Mouse (Mus musculus) ovary, postnatal 10 days (tissue): ENCODE results near the gene Nr4a3.

Source experiments
- DNase-seq: peaks from one replicate; pipeline ENCODE4 v3.0.0; 2022; ENCODE audit warnings: low spot score

The Nr4a3 gene

DNA sequence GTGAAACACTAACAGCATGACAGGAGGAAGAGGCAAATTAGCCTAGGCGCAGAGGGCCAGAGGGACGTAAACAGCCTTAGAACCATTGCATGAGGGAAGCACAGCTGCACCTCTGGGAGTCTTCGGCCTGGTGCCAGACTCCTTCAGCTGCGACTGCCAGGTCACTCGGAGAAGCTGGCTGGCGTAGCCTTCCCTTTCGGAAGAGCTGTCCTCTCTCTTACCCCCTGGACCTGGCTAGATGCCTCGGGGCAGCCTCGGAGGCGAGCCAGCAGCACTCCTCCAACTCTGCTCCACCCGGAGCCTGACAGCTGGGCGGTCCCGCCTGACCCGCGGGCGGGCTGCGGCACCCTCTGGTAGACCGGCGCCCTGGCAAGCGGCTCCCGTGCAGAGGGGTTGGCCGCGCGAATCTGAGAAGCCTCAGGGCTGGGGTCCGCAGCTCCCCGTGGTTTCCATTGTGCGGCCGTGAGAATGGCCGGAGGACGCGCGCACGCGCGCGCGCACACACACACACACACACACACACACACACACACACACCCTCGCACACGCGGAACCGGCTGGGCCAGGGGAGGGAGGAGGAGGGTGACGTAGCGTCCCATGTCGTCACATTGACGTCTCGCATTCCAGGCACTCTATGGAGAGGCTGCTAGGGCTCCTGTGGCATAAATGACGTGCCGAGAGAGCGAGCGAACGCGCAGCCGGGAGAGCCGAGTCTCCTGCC is at the start of gene Nr4a3:
TSS of gene Nr4a3 (plus strand) at position 663 of the 721 bp plus-strand sequence.
- DNase-seq = peak; percentile 61

DNA sequence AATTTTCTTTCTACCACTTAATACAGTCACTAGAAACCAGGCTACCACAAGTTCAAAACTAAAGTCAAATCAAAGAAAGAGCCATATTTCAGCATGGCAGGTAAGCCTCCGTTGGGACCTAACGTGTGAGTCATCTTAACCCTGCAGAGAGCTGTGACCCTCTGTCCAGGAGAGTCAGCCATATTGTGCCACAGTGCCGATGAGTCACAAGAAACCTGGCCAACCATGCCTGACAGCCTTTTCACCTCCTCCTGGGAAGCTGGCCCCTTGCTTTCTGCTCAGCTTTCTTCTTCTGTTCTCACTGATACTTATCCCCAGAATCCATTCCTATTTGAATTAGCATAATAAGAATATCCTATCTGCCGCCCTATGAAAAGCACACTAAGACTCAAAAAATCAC is 42.0 kb upstream of the Nr4a3 start:
- no peak for DNase-seq

DNA sequence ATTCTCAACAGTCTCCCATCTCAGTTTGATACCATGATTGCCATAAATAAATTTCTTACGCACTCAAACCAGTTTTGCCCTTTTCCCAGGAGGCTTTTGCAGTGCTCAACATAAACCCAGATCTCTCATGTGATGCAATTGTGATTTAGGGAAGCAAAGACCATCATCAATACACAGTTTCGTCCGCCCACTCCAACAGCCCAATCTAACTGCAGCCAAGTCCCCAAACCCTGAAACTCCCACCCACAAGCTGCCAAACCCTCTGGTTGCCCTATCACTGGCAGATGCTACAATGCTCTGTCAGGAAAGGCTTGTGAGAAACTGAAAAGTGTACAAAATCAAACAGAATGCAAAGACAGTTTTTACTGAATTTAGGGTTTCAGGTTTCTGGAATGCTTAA is 41.5 kb upstream of the Nr4a3 start:
- no peak for DNase-seq

DNA sequence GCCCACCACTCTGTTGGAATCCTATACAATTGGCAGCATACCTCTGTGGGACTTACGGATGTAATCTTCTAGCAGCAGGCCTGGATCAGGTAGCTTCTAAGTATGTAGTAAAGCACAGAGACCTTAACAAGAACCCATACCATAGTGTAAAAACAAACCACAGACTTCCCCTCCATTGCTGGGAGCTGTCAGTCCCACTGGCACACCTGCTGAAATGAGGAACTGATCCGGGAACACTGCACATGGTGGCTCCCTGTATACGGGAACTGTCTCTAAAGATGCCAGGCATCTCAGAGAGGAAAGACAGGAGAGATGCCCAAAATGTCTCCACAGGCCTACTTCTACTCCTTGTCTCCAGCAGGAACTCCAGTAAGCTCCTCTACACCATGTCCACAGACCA is 38.6 kb upstream of the Nr4a3 start:
- no peak for DNase-seq

DNA sequence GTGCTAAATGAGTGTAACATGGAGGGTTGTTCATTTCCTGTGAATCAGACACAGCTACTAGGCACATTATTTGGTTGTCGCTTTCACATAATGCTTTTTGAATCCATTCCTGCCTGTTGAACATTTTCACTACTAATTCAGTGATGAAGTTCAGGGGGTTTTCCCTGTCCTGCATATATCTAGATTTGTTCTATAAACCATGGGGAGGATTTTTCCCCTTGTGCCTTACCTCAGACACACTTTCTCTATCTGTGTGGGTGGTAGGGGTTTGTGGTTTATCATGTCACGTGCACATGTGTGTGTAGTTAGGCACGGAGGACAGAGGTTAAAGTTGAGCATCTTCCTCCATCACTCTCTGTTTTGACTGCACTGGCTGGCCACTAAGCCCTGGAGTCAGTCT is 32.7 kb upstream of the Nr4a3 start:
- no peak for DNase-seq

DNA sequence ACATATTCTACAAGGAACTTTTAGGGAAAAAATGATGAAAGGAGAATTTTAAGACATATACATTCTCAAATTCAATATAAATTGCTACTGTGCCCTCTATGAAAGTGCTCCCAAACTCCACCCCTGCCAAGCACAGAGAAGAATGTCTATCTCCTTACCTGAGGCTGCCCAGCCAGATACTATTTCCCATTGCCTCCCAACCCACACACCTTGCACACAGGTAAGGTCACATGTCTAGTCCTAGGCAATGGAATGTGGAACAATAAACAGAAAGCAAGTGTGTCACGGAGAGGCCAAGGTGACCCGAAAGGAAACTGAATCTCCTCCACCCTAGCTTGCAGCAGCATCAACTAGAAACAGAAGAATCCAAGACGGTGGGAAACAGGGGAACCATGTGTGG is 22.0 kb upstream of the Nr4a3 start:
- no peak for DNase-seq

DNA sequence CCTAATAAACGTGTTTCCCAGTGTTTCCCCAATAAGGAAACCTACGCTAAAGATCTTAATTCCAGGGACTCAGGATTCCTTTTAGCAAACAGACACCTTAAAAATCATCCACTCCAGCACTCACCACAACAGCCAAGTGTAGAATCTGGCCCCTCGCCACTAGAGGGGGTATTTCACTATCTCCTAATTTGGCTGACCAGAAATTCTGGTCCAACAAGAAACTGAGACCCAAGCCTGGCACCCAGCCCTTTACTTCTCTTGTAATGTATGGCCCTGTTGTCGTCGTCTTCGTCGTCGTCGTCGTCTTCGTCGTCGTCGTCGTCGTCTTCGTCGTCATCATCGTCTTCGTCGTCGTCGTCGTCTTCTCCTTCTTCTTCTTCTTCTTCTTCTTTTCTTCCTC is 15.3 kb upstream of the Nr4a3 start:
- no peak for DNase-seq

DNA sequence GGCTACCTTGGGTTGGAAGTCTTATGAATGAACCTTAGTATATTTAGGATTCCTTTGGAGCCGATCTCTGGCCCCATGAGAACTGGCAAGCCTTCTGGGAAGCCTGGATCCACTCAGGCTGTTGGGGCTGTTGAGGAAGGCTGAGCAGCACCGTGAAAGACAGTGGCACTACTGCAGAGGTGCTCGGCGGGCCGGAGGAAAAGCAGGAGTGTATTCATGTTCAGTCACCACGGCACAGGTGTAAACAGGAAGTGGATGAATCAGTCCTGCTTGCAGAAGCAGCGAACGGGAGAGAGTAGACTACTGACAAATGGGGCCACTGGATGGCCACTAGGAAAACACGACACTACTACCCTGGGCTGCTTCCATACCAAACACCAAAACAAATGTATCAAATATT is 10.7 kb upstream of the Nr4a3 start:
- no peak for DNase-seq

DNA sequence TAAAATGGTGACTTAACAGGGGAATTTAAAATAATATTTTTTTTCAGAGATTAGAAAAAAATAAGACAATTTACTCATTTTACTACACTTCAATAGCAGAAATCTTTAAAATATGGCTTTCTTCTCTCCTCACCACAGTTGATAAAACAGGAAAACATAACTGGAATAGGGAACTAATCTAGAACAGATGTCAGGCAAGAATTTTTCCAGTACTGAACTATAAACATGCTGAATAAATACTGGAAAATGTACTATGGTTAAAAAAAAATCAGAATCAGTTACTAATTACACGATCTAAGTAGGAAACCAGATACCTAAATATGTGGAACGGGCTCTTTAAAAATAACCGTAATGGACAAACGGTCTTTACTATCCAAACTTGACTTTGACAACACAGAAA is 7.3 kb upstream of the Nr4a3 start:
- DNase-seq = no peak

DNA sequence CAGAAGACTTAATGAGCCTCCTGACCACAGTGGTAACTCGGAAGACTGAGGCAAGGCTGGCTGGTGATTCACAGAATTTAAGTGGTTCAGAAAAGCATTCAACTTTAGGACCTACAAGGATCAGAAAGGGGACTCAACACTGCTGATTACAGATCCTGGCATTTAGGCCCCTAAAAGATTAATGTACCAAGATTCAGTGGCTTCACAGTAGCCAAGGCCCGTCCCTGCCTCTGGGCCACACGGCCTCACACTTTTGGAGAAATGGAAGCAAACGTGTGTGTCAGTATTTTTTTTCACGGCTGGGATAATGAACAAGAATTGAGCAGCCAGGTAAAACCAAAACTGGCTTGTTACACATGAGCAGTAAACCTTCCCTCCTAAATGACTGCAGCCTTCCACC is 6.1 kb upstream of the Nr4a3 start:
- DNase-seq = no peak

DNA sequence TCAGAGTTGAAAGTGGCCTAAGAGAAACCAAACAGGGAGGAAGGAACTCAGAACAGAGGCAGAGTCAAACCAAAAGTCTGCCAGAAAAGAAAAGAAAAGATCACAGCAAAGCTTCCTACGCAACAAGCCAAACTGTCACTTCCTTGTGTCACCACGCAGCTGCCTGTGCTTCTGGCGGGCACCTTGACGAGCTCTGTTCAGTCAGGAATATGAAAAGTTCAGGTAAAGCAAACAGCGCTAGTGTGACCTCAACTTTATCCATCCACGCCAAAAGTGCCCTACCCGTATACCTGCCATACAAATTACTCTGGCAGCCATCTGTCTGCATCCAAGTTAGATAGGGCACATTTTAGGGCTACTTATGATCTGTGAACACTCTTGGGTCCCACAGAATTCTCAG is 5.2 kb upstream of the Nr4a3 start:
- no peak for DNase-seq

DNA sequence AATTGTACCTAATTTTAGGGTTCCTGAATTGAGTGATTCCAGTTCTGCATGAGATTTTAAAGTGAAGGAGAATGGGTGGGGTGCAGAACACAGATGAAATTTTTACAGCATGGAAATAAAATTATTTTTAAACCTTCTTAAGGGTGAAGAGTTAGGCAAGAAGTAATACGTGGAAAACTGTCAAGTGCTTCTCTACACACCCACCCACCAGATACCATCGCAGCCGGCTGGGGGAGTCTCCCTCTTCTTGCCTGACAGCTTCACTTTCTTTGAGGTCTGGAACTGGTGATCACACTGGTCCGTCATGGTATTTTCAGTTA is 2.5 kb upstream of the Nr4a3 start:
- no peak for DNase-seq

DNA sequence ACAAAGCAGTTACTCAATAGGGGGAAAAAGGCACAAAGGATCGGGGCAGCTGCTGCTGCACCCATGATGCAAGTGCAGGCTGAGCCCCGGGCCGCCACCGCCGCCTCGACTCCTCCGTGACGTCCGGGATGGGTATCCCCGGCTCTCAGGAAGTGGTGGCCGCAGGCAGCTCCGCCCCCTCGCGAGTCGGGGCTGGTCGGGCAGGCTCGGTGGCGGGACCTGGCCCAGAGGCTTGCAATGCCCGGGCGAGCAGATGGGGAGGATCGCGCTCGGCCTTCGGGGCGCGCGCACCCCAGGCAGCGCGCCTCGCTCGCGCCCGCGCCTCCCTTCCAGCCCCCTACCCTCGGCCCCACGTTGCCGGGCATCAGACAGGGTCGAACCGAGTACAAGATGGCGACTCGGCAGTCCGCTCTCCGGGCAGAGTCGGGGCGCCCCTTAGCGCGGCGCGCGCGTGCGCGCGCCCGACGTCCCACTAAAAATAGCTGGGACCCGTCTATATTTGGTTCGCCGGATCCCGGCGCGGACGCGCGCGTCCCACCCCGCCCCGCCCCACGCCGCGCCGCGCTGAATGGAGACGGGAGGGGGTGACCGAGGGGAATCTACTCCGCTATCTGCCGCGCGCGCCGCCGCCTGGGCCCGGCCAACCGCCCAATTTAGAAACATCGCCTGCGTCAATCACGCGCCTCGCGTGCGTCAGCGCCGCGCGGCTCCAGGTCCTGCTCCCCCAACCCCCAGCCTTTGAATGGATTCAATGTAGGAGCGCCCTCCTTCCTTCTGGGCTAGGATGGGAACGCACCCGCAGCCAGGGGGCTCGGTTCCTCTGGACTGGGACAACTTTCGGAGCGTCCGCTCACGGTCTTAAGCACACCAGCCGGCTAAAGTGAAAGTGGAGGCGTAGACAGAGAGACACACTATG is 1.9 kb upstream of the Nr4a3 start:
- DNase-seq = peak; percentile 86

DNA sequence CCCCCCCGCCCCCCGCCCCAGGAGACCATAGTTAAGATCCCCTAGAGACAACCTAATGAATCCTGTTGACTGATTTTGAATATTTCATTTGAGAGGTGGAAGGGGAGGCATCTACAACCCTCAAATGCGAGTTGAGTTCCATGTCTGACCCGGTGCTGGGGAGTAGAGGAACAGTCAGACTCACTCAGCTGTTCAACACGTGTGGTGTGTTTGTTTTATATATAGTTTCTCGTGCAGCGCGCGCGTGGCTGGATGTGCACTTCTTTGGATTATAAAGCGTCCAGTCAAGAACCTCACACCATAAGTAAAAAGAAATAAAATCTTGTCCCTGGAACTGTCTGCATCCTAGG is 837 bp upstream of the Nr4a3 start:
- no peak for DNase-seq

DNA sequence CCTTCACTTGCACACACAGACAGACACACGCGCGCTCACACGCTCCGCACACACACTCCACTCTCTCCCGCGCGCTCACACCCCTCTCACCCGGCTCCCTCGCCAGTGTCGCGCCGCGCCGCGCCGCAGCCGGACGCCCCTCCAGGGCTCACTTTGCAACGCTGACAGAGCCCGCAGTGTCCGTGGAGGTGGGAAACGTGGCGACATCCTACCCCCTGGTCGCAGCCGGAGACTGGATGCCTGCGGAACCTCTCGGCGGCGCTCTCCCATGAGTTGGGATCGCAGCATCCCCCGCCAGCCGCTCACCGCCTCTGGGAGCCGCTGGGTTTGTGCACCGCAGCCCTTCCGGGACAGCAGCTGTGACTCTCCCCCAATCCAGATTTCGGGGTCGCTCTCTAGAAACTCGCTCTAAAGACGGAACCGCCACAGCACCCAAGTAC is 348 bp downstream of the Nr4a3 start:
- DNase-seq = no peak

DNA sequence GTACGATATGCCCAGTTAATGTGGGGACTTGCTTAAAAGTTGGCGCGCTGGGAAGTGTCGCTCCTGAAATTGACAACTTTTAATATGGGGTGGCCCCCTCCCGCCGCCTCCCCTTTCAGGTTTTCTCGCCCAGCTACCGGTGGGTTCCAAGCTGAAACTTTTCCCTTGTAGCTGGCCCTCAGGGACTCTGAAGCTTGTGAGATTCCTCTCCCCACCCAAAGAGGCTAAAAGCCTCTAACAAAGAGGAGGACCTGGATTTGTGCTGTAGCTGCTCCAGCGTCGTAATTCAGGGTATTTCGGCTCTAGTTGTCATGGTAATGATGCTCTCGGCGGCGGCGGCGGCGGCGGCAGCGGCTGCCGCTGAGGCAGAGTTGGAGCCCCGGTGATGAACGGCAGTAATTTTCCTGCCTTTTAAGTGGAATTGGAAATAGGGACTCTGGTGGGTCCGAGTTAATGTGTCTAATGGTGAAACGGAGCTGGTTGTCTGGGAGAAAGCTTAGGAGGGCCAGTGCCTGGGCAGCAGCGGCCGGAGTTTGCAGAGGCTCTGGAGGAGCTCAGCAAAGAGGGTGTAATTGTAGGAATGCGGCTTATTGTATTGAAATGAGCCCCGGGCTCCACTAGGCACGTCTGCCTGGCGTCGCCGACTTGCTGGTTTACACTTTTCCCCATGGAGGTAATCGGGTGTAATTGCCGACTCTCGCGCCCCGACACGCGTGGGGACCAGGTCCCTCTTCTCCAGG is 938 bp downstream of the Nr4a3 start:
- no peak for DNase-seq

DNA sequence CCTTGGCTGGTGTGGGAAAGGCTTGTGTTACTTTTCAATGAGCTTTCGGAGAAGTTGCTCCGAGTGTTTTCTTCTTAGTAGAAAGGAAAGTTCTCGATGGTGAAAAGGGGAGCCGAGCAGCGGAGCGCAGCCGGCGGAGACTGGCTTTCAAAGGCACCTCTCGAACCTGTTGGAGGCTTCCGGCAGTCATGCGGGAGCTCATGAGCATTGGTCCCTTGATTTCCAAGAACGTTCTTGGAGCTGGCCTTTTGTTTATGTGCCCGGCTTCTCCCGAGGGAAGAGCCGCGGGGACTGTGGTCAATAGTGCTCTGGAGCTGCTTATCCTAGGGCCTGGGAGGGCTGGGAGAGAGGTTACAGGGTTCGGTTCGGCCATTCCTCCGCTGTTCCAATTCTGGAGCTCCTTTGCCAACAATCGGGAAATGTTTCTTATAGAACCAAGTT is 1.5 kb downstream of the Nr4a3 start:
- DNase-seq = no peak

DNA sequence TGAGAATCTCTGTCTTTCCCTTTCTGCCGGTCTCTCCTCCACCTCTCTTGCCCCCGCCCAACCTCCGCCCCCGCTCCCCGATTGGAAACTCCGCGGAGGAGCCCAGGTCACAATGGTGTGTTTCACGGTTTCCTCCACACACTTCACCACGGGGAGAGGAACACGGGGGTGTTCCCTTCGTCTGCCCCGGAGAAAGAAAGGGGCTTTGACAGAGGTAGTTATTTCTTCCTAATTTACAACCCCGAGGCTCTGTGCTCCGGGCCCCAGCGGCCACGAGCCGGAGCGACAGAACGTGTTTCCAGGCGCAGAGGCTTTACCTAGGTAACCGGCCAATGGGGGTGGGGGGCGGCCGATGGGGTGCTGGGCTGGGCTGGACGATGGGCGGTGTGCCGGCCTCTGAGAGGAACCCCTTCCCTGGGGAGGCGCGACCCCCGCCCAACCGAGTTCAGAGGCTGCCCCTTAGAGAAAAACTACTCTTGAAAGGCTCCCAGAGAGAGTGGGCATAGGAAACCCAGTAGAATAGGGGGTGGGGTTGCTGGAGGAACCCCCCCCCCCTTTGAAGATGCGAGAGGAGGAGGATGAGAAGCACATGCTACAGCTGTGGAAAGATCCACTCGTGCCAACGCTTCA is 2.3 kb downstream of the Nr4a3 start:
- DNase-seq = no peak

DNA sequence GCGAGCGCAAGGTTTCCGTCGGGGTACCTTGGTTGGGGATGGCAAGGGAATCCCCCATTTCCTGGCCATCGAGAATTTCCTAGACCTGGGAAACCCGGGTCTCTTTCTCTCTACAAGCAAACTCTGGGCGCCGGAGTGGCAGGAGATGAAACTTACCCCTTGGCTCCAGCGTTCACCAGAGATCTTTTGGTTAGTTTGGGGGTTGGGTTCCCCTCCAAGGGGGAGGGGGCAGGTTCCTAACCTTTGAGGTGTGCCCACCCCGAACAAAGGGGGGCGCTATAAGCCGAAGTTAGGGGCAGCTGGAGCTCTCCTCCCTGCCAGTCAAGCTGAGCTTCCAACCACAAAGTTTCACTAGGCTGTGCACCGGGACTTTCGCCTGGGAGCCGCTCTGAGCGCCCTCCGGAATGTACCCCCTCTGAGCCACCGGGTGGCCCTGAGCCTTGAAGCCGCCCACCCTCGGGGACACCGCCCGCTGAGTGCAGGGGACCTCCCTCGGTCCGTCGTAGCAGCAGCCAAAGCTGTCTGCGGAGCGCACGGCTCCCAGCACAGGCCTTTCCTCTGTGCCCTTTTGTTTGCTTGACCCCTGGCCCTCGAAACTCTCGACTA is 2.9 kb downstream of the Nr4a3 start:
- no peak for DNase-seq

DNA sequence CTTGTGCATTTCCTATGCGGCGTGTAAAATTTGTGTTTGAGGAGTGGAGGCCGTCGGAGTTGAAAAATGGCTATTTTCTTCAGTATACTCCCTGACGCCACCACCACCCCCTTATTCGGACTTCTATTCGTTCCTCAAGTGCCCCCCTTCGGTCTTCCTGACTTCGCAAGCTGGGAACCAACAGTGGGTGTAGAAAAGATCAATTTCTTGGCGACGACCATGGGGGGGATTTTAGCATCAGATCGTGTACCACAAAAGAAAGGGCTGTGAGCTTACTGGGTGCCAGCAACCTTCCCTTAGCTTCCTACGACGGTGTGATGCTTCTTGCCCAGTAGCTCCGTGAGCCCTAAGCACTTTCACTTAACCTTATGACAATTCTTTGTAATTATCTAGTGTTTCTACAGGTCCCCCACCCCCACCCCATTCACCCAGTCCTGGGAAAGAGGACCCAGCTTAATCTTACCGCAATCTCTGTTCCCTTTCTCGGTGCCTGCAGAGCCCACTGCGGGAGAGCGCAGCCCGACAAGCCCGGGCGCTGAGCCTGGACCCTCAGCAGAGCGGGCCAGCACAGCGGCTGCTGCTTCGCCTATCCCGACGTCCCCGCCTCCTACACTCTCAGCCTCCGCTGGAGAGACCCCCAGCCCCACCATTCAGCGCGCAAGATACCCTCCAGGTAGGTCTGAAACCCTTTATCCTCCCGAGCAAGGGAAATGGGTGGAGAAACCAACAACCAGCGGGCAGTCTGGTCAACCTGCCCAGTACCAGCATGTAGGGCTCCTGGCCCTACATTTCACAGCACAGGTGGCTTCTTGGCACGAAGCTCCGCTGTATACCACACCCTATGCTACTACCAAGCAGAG is 3.7 kb downstream of the Nr4a3 start:
- no peak for DNase-seq

DNA sequence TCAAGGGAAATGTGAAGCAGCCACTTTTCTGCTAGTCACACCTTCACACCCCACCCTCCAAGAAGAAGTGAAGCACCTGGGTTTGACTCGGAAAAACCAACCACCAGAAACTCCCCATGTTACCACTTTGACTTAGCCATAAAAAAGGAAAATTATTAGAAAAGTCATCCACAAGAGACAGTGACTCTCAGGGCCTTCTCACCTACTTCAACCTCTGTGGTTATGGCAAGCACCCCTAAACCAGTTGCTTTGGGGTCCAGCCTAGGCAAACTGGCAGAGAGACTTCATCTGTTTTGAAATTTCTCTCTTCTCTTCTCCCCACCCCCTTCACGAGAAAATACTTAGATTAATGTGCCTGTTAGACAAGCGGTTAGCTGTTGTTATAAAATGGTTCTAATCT is 5.1 kb downstream of the Nr4a3 start:
- no peak for DNase-seq
